Mouse (Mus musculus) liver, postnatal 0 days (tissue): ENCODE measurements around the gene Zfp820.

Experiments used
- CTCF ChIP-seq: sonication (generic); IDR thresholded peaks from 2 replicates; pipeline ENCODE4 v1.5.1; 2016; ENCODE audit warnings: antibody characterized with exemption, low read depth
- EP300 ChIP-seq: IDR thresholded peaks from 2 replicates; pipeline ENCODE4 v1.6.1; 2016; ENCODE audit warnings: antibody characterized with exemption, low read depth, mild to moderate bottlenecking

- TF ChIP-seq CTCF (no peak), EP300 (no peak)
Observed at GRCm38 (mm10) chr17:21770336-21770735, 75.2 kb downstream of the Zfp820 start.
